Mouse (Mus musculus) megakaryocyte, embryonic 14.5 days (primary cell): ENCODE measurements around the gene Clca2.

Experiments
- FLI1 ChIP-seq: IDR thresholded peaks from 2 replicates; pipeline ENCODE4 v1.6.1; 2012; ENCODE audit warnings: low read length, inconsistent platforms, mixed read lengths
- GATA1 ChIP-seq: IDR thresholded peaks from 3 replicates; pipeline ENCODE4 v1.6.1; 2012; ENCODE audit warnings: mixed read lengths, low read length, inconsistent platforms, borderline replicate concordance

- no peak for TF ChIP-seq FLI1
- TF ChIP-seq GATA1: no peak
These were observed 2.8 kb upstream of the Clca2 start for GRCm38 (mm10) chr3:145101891-145102555.
